Mouse (Mus musculus) midbrain, embryonic 11.5 days (tissue): ENCODE results near the gene Adgb. TPM values are rescaled to one million over a fixed set of nuclear protein-coding genes. Genes with fewer than 3 reads are reported as not detected.

Source experiments
- ATAC-seq: fragments of 200-750 bp; cut with Nextera tagmentation; 2 replicates; pipeline ENCODE4 v1.8.0; 2017; ENCODE audit warnings: moderate TSS enrichment, moderate library complexity; ENCODE audit not compliant: low FRiP score
- DNase-seq: peaks from one replicate; pipeline ENCODE4 v3.0.0; 2015; ENCODE audit warnings: low spot score; ENCODE audit errors: missing footprints
- H3K27ac ChIP-seq: fragments of 300-500 bp; sonication (generic); 2 replicates; pipeline ENCODE4 v1.5.1; 2014; ENCODE audit warnings: low read depth, low read length
- H3K27me3 ChIP-seq: fragments of 300-500 bp; sonication (generic); 2 replicates; pipeline ENCODE4 v1.6.1; 2014; ENCODE audit warnings: mild to moderate bottlenecking, low read length, moderate library complexity, mixed read lengths; ENCODE audit not compliant: control insufficient read depth, insufficient read depth
- H3K36me3 ChIP-seq: fragments of 300-500 bp; sonication (generic); 2 replicates; pipeline ENCODE4 v1.6.1; 2014; ENCODE audit warnings: mild to moderate bottlenecking, low read length, moderate library complexity, mixed read lengths; ENCODE audit not compliant: control insufficient read depth, insufficient read depth
- H3K4me1 ChIP-seq: fragments of 300-500 bp; sonication (generic); 2 replicates; pipeline ENCODE4 v1.6.1; 2014; ENCODE audit warnings: low read length; ENCODE audit not compliant: control insufficient read depth, insufficient read depth
- H3K4me2 ChIP-seq: fragments of 300-500 bp; sonication (generic); 2 replicates; pipeline ENCODE4 v1.6.1; 2014; ENCODE audit warnings: mild to moderate bottlenecking, moderate library complexity
- H3K4me3 ChIP-seq: fragments of 300-500 bp; sonication (generic); 2 replicates; pipeline ENCODE4 v1.5.1; 2014; ENCODE audit warnings: low read depth, low read length
- H3K9ac ChIP-seq: fragments of 300-500 bp; sonication (generic); 2 replicates; pipeline ENCODE4 v1.6.1; 2014; ENCODE audit warnings: low read length
- H3K9me3 ChIP-seq: fragments of 300-500 bp; sonication (generic); 2 replicates; pipeline ENCODE4 v1.6.1; 2016; ENCODE audit warnings: low read length; ENCODE audit not compliant: control insufficient read depth
- WGBS: fragments of 180-500 bp; shearing (Covaris S2); extraction: QIAGEN DNeasy Blood & Tissue Kit; methylation state at CpG from one replicate; pipeline ENCODE4 v1.1.7; 2014; 5-methylcytosine and 5-hydroxymethylcytosine counted together
- polyA plus RNA-seq: library from polyadenylated mRNA; unstranded; fragments of >200 nt; fragmentation: Nextera tagmentation; extraction: Ambion mirVana; gene quantifications from 2 replicates; pipeline ENCODE4 v1.2.1, GENCODE M21; 2014

The Adgb gene
- polyA plus RNA-seq, 1 experiment from 2014 or later: 0.16 TPM

- DNase-seq (no peak), ATAC-seq (no peak)
- no peak overlapping the region for H3K4me2 ChIP-seq
- H3K4me3 ChIP-seq: no peak overlapping the region
- no peak overlapping the region for H3K9ac ChIP-seq
- no peak overlapping the region for H3K27ac ChIP-seq
- no peaks in the 10 kb centered on the region for H3K9me3 ChIP-seq
- H3K4me1 ChIP-seq: no peaks in the 10 kb centered on the region
- WGBS: 70% methylated on average over 3 of the region's 3 CpGs
- no peaks in the 10 kb centered on the region for H3K36me3 ChIP-seq
- H3K27me3 ChIP-seq: no peaks in the 10 kb centered on the region
These were observed 27.2 kb downstream of the Adgb start for GRCm38 (mm10) chr10:10444841-10445466.

DNA sequence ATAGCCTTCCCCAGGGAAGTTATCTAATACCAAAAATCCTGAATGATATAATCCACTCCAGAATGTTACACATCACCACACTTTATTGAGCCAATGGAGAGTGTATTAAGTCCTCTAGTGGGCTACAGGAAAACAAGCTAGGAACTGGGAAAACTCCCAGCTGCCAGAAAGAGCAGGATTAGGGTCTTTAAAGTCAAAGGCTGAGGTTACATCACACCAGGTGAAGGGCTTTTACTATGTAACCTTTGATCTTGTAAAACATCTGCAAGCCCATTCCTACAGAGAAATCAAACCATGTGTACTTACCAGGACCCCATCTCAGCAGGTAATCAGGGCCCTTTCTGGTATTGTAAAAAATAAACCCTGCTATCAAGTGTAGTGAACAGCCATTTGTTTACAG is 28.6 kb downstream of the Adgb start:
- Histone ChIP-seq H3K27ac (no peak overlapping the region), H3K4me2 (no peak overlapping the region), H3K9ac (no peak overlapping the region), H3K36me3 (no peaks in the 10 kb centered on the region), H3K4me1 (no peaks in the 10 kb centered on the region), H3K9me3 (no peaks in the 10 kb centered on the region), H3K4me3 (no peak overlapping the region), H3K27me3 (no peaks in the 10 kb centered on the region)
- ATAC-seq: no peak
- DNase-seq: no peak

DNA sequence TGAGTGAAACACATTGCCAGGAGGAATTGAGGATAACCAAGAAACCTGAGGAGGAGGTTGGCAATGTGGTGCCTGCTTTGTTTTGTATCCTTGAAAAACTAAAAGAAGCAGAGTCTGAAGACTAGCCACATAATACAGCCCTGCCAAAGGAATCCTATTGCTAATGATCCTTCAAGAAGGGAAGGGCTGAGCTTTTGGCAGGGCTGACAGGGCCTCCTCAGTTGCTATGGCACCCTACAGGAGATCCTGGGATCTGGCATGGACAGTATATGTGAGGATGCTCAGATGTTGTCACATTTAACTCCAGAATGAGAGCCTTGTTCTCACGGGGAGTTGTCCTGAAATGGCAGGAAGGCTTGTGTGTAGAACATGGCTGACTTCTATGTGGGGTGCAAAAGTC is 37.1 kb downstream of the Adgb start:
- no peaks in the 10 kb centered on the region for H3K27me3 ChIP-seq
- no peak overlapping the region for H3K9ac ChIP-seq
- H3K4me3 ChIP-seq: no peak overlapping the region
- DNase-seq (no peak), ATAC-seq (no peak)
- WGBS: 79% methylated on average over 1 of the region's 1 CpGs
- no peaks in the 10 kb centered on the region for H3K4me1 ChIP-seq
- no peaks in the 10 kb centered on the region for H3K36me3 ChIP-seq
- H3K9me3 ChIP-seq: no peaks in the 10 kb centered on the region
- H3K4me2 ChIP-seq: no peak overlapping the region
- H3K27ac ChIP-seq: no peak overlapping the region

- no peaks in the 10 kb centered on the region for H3K36me3 ChIP-seq
- no peaks in the 10 kb centered on the region for H3K27me3 ChIP-seq
- H3K27ac ChIP-seq: no peak overlapping the region
- H3K4me2 ChIP-seq: no peak overlapping the region
- ATAC-seq: no peak
- 84% methylated on average over 5 of the region's 5 CpGs for WGBS
- no peaks in the 10 kb centered on the region for H3K9me3 ChIP-seq
- no peaks in the 10 kb centered on the region for H3K4me1 ChIP-seq
- DNase-seq: no peak
- no peak overlapping the region for H3K9ac ChIP-seq
- H3K4me3 ChIP-seq: no peak overlapping the region
These were observed 42.5 kb downstream of the Adgb start for GRCm38 (mm10) chr10:10429635-10430034.

DNA sequence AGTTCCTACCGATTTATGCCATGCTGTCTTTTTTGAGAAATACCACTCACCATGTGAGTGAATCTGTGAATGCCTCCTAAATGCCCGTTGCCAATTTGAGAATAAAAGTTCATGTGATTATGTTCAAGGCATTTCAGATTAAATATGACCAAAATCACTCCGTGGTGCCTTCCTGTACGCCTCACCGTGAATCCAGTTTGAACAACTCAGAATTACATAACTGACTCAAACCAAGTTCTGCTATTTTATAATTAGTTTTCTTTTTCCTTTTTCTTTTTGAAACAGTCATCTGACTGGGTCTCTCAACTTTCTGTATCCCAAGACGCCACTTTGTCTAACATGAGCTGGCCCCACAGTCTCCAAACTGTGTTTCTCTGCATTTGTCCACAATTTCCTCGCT is 43.1 kb downstream of the Adgb start:
- Histone ChIP-seq H3K9me3 (no peaks in the 10 kb centered on the region), H3K27me3 (no peaks in the 10 kb centered on the region), H3K9ac (no peak overlapping the region), H3K4me2 (no peak overlapping the region), H3K36me3 (no peaks in the 10 kb centered on the region), H3K27ac (no peak overlapping the region), H3K4me1 (no peaks in the 10 kb centered on the region), H3K4me3 (no peak overlapping the region)
- no peak for ATAC-seq
- 93% methylated on average over 7 of the region's 7 CpGs for WGBS
- DNase-seq: no peak

- no peak overlapping the region for H3K9ac ChIP-seq
- H3K4me1 ChIP-seq: no peaks in the 10 kb centered on the region
- no peak overlapping the region for H3K27ac ChIP-seq
- ATAC-seq: no peak
- H3K36me3 ChIP-seq: no peaks in the 10 kb centered on the region
- H3K4me3 ChIP-seq: no peak overlapping the region
- WGBS: 91% methylated on average over 2 of the region's 2 CpGs
- no peaks in the 10 kb centered on the region for H3K27me3 ChIP-seq
- no peak for DNase-seq
- H3K4me2 ChIP-seq: no peak overlapping the region
- H3K9me3 ChIP-seq: no peaks in the 10 kb centered on the region
These were observed 47.7 kb downstream of the Adgb start for GRCm38 (mm10) chr10:10424383-10424782.

DNA sequence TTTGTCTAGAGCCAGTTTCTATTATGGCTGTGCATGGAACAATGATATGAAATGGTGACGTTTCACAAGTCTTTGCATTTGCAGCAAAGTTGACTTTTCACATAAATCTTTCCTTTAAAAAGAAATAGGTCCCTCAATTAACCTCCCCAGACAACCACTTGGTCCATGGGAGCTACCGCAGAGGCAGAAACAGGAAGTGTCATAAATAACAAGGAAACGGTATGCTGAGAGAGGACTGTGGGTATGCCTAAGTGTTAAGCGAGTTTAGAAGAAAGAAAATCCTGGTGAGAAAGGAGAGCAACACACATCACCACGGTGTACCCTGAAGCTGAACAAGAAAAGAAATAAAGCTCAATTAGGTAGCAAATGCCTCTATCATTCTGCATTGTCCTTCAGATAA is 61.1 kb downstream of the Adgb start:
- no peaks in the 10 kb centered on the region for H3K4me1 ChIP-seq
- 90% methylated on average over 5 of the region's 5 CpGs for WGBS

DNA sequence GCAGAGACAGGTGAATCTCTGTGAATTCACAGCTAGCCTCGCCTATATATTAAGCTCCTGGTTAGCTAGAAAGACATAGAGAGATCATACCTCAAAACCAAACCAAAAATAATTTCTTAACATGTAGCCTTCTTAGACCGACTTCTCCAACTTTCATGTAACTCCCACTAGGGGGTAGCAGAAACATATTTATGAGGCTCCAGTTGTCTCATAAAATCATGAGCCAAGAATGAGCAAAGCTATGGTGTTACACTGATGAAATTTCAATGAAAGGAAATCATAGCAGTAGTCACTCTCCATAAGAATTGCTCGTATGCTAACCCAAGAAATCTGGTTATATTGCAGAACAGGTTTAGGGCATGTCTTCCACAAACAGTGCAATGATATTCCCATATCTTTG is 64.0 kb downstream of the Adgb start:
- 60% methylated on average over 3 of the region's 3 CpGs for WGBS
- no peak overlapping the region for H3K27ac ChIP-seq
- no peaks in the 10 kb centered on the region for H3K9me3 ChIP-seq
- H3K4me1 ChIP-seq: no peaks in the 10 kb centered on the region
- H3K4me2 ChIP-seq: no peak overlapping the region
- no peaks in the 10 kb centered on the region for H3K36me3 ChIP-seq
- ATAC-seq (peak; percentile 79), DNase-seq (peak; percentile 86)
- no peaks in the 10 kb centered on the region for H3K27me3 ChIP-seq
- no peak overlapping the region for H3K9ac ChIP-seq
- no peak overlapping the region for H3K4me3 ChIP-seq

More for the DNA sequence above, 61.1 kb downstream of the Adgb start:
- Histone ChIP-seq H3K36me3 (no peaks in the 10 kb centered on the region), H3K9me3 (no peaks in the 10 kb centered on the region), H3K27ac (no peak overlapping the region), H3K4me2 (no peak overlapping the region), H3K9ac (no peak overlapping the region), H3K4me3 (no peak overlapping the region), H3K27me3 (no peaks in the 10 kb centered on the region)
- ATAC-seq (no peak), DNase-seq (no peak)

GRCm38 (mm10) chr10:10395784-10396481 is 76.2 kb downstream of the Adgb start:
- DNase-seq (no peak), ATAC-seq (no peak)
- 78% methylated on average over 4 of the region's 4 CpGs for WGBS

More at GRCm38 (mm10) chr10:10395784-10396481, 76.2 kb downstream of the Adgb start:
- H3K4me2 ChIP-seq: no peak overlapping the region
- H3K9me3 ChIP-seq: no peaks in the 10 kb centered on the region
- no peaks in the 10 kb centered on the region for H3K27me3 ChIP-seq
- no peak overlapping the region for H3K9ac ChIP-seq
- H3K27ac ChIP-seq: no peak overlapping the region
- no peaks in the 10 kb centered on the region for H3K4me1 ChIP-seq
- H3K4me3 ChIP-seq: no peak overlapping the region
- no peaks in the 10 kb centered on the region for H3K36me3 ChIP-seq
